Mouse (Mus musculus): Measurements from ENCODE around the gene Chmp2a. TPM values are rescaled to one million over a fixed set of nuclear protein-coding genes. Genes with fewer than 3 reads are reported as not detected.
A peak's percentile ranks its signal among the peaks of the same experiment; 100 is the strongest.

Chmp2a gene
- polyA plus RNA-seq, 2 experiments, result 151 to 164 TPM

DNA sequence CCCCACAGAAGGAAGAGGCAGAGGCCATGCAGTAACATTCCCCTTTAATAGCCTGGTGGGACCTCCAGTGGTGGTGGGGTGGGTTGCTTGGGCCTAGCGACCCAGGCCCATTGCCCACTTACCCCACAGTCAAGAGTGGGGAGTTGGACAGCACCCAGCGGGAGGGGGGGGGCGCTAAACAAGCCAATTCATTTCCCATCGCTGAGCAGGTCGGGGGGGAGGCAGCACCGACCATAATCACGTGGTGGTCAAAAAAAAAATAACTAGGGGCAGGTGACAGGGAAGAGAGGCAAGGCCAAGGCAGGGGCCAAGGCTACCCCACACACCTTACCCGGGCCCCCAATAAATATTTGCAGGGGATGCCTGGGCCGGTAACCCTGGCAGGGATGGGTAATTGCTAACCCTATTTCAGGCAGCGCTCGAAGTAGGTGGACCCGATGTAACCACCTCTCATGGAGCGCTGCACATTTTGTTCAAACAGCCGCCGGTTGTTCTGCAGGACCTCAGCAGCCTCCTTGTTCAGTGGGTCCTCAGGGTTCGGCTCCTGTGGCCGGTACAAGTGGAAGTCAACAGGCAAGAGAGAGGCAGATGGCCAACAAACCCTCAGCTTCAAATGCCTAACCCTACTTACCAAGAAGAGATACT lies 726 bp upstream of the Chmp2a start:
- DNase-seq (ENCODE audit: low spot score), result no peak
- ATAC-seq (ENCODE audit: low FRiP score, low read depth), result no peak
- no peaks in the 10 kb centered on the region for H3K9me3 ChIP-seq (ENCODE audit: control insufficient read depth, low read length)
- H3K4me2 ChIP-seq (replicated peaks; ENCODE audit: low read depth, low read length, severe bottlenecking), result peak overlapping the region; percentile 92
- peaks cover 19% of the 10 kb centered on the region for H3K4me1 ChIP-seq (ENCODE audit: control insufficient read depth, insufficient read depth, low read length)
- peak overlapping the region; percentile 80; the same call in 1 of the 2 replicates for H3K9ac ChIP-seq (ENCODE audit: low read depth, low read length, severe bottlenecking)
- H3K36me3 ChIP-seq (ENCODE audit: control insufficient read depth, insufficient read depth, low read length), result peaks cover 53% of the 10 kb centered on the region
- TF ChIP-seq POLR2A (IDR thresholded peaks at IDR 0.05; ENCODE audit: borderline replicate concordance, extremely low read depth, insufficient read depth, insufficient read length), result no peak
- H3K27me3 ChIP-seq (ENCODE audit: control insufficient read depth, insufficient read depth, low read length), result no peaks in the 10 kb centered on the region
- 88% methylated on average over 17 of the region's 17 CpGs for WGBS
- H3K27ac ChIP-seq (replicated peaks; ENCODE audit: low read depth, low read length), result peak overlapping the region; percentile 61; the same call in 1 of the 2 replicates
- H3K4me3 ChIP-seq (replicated peaks; ENCODE audit: low read length), result peak overlapping the region; percentile 59; the same call in 1 of the 2 replicates

- ATAC-seq (ENCODE audit: low FRiP score, low read depth) (no peak), DNase-seq (ENCODE audit: low spot score) (no peak)
- Histone ChIP-seq H3K27ac (replicated peaks; ENCODE audit: low read depth, low read length) (peak overlapping the region; percentile 87), H3K9ac (ENCODE audit: low read depth, low read length, severe bottlenecking) (peak overlapping the region; percentile 80), H3K36me3 (ENCODE audit: control insufficient read depth, insufficient read depth, low read length) (peaks cover 70% of the 10 kb centered on the region), H3K27me3 (ENCODE audit: control insufficient read depth, insufficient read depth, low read length) (no peaks in the 10 kb centered on the region), H3K9me3 (ENCODE audit: control insufficient read depth, low read length) (no peaks in the 10 kb centered on the region), H3K4me1 (ENCODE audit: control insufficient read depth, insufficient read depth, low read length) (peaks cover 15% of the 10 kb centered on the region), H3K4me3 (replicated peaks; ENCODE audit: low read length) (peak overlapping the region; percentile 59), H3K4me2 (replicated peaks; ENCODE audit: low read depth, low read length, severe bottlenecking) (peak overlapping the region; percentile 92)
- 47% methylated on average over 13 of the region's 13 CpGs for WGBS
- TF ChIP-seq POLR2A (IDR thresholded peaks at IDR 0.05; ENCODE audit: borderline replicate concordance, extremely low read depth, insufficient read depth, insufficient read length), result no peak
Measured at GRCm38 (mm10) chr7:13033451-13034147, 1.0 kb downstream of the Chmp2a start.

GRCm38 (mm10) chr7:13032541-13032940 lies 2.1 kb downstream of the Chmp2a start:
- H3K27ac ChIP-seq (replicated peaks; ENCODE audit: low read depth, low read length), result no peak overlapping the region
- H3K36me3 ChIP-seq (ENCODE audit: control insufficient read depth, insufficient read depth, low read length), result peaks cover 81% of the 10 kb centered on the region
- H3K4me1 ChIP-seq (ENCODE audit: control insufficient read depth, insufficient read depth, low read length), result peaks cover 15% of the 10 kb centered on the region
- WGBS, result 93% methylated on average over 7 of the region's 7 CpGs
- ATAC-seq (ENCODE audit: low FRiP score, low read depth), result no peak
- no peak overlapping the region for H3K9ac ChIP-seq (ENCODE audit: low read depth, low read length, severe bottlenecking)
- DNase-seq (ENCODE audit: low spot score), result no peak
- H3K9me3 ChIP-seq (ENCODE audit: control insufficient read depth, low read length), result no peaks in the 10 kb centered on the region
- H3K4me3 ChIP-seq (replicated peaks; ENCODE audit: low read length), result no peak overlapping the region
- H3K27me3 ChIP-seq (ENCODE audit: control insufficient read depth, insufficient read depth, low read length), result no peaks in the 10 kb centered on the region
- no peak overlapping the region for H3K4me2 ChIP-seq (replicated peaks; ENCODE audit: low read depth, low read length, severe bottlenecking)
- TF ChIP-seq POLR2A (IDR thresholded peaks at IDR 0.05; ENCODE audit: borderline replicate concordance, extremely low read depth, insufficient read depth, insufficient read length), result no peak

DNA sequence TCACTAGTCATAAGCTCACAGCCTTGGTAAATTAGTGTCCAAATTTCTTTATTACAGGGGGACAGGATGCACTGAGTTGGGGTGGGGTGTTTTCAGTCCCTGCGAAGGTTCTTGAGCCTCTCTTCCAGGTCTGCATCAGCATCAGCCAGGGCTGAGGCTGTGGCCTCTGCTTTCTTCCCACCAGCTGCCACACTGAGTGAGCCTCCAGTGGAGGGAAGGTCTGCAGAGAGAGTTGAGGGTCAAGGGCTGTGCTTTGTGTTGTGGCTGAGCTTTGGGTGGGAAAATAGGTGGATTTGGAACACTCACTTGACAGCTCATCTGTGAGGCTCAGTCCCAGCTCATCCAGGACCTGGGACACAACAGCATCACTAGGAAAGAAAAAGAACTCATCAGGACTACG lies 2.6 kb downstream of the Chmp2a start:
- DNase-seq (ENCODE audit: low spot score) (no peak), ATAC-seq (ENCODE audit: low FRiP score, low read depth) (no peak)
- Histone ChIP-seq H3K27ac (replicated peaks; ENCODE audit: low read depth, low read length) (no peak overlapping the region), H3K9ac (ENCODE audit: low read depth, low read length, severe bottlenecking) (no peak overlapping the region), H3K4me2 (replicated peaks; ENCODE audit: low read depth, low read length, severe bottlenecking) (no peak overlapping the region), H3K27me3 (ENCODE audit: control insufficient read depth, insufficient read depth, low read length) (no peaks in the 10 kb centered on the region), H3K36me3 (ENCODE audit: control insufficient read depth, insufficient read depth, low read length) (peaks cover 86% of the 10 kb centered on the region), H3K4me1 (ENCODE audit: control insufficient read depth, insufficient read depth, low read length) (peaks cover 16% of the 10 kb centered on the region), H3K4me3 (replicated peaks; ENCODE audit: low read length) (no peak overlapping the region), H3K9me3 (ENCODE audit: control insufficient read depth, low read length) (no peaks in the 10 kb centered on the region)
- no peak for TF ChIP-seq POLR2A (IDR thresholded peaks at IDR 0.05; ENCODE audit: borderline replicate concordance, extremely low read depth, insufficient read depth, insufficient read length)
- 85% methylated on average over 2 of the region's 2 CpGs for WGBS

- H3K27me3 ChIP-seq (ENCODE audit: control insufficient read depth, insufficient read depth, low read length), result no peaks in the 10 kb centered on the region
- H3K9ac ChIP-seq (ENCODE audit: low read depth, low read length, severe bottlenecking), result no peak overlapping the region
- no peak for TF ChIP-seq POLR2A (IDR thresholded peaks at IDR 0.05; ENCODE audit: borderline replicate concordance, extremely low read depth, insufficient read depth, insufficient read length)
- H3K9me3 ChIP-seq (ENCODE audit: control insufficient read depth, low read length), result no peaks in the 10 kb centered on the region
- no peak overlapping the region for H3K4me3 ChIP-seq (replicated peaks; ENCODE audit: low read length)
- DNase-seq (ENCODE audit: low spot score) (no peak), ATAC-seq (ENCODE audit: low FRiP score, low read depth) (no peak)
- WGBS, result 75% methylated on average over 5 of the region's 5 CpGs
- peaks cover 13% of the 10 kb centered on the region; the same call in 1 of the 2 replicates for H3K4me1 ChIP-seq (ENCODE audit: control insufficient read depth, insufficient read depth, low read length)
- no peak overlapping the region for H3K27ac ChIP-seq (replicated peaks; ENCODE audit: low read depth, low read length)
- peaks cover 89% of the 10 kb centered on the region for H3K36me3 ChIP-seq (ENCODE audit: control insufficient read depth, insufficient read depth, low read length)
- H3K4me2 ChIP-seq (replicated peaks; ENCODE audit: low read depth, low read length, severe bottlenecking), result no peak overlapping the region
Measured at GRCm38 (mm10) chr7:13031069-13031468, 3.5 kb downstream of the Chmp2a start.

All from limb, embryonic 14.5 days (tissue).